Mouse (Mus musculus): ENCODE measurements at regions not wholly inside any gene's neighbourhood (a gene's known extent, or its start where the extent isn't known, plus 50 kb on each side); places are given as distances from the start of the nearest gene placed in this dataset.

GRCm38 (mm10) chr9:79035677-79036076 lies 420.3 kb downstream of the Cd109 start:
- no peak for TF ChIP-seq CTCF (IDR thresholded peaks at IDR 0.05; ENCODE audit: low read depth)
- TF ChIP-seq EP300 (optimal IDR thresholded peaks at IDR 0.05): no peak

All from stomach, postnatal 0 days (tissue).